Mouse (Mus musculus) cortical plate, adult 2 months (tissue): ENCODE results near the gene Btbd1.

Experiments
- CTCF ChIP-seq: fragments of 200-500 bp; IDR thresholded peaks from 2 replicates; pipeline ENCODE4 v1.5.1; 2011; ENCODE audit warnings: mild to moderate bottlenecking, control low read depth, low read length; ENCODE audit not compliant: insufficient read depth; ENCODE audit errors: extremely low read depth
- POLR2A ChIP-seq: fragments of 200-500 bp; IDR thresholded peaks from 2 replicates; pipeline ENCODE4 v1.6.1; 2011; ENCODE audit warnings: mild to moderate bottlenecking, low read length, control low read depth; ENCODE audit not compliant: insufficient read depth; ENCODE audit errors: extremely low read depth

DNA sequence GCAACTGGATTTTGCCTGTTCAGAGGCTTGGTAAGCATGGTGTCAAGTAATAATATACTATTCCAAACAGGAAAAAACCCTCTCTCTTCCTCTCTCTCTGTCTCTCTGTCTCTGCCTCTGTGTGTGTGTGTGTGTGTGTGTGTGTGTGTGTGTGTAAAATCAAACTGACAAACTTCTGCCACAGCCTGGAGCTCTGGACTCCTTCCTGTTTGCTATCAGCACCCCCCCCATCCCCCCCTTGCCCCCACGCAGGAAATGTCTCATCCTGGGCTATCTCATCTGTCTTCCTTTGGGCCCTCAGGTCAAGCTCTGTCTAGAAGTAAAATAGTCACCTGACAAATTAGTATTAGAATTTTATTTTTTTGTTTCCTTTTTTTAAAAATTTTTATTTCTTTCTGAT lies 44.6 kb upstream of the Btbd1 start:
- TF ChIP-seq CTCF (no peak), POLR2A (no peak)
